In genomic region chr4:44942237-44942636, GRCm38 (mm10) we compare ENCODE assay signal across 1 mouse cellular context.
TF ChIP-seq lines count a peak whose summit lies in the region.

No protein-coding gene starts in this region.

TF ChIP-seq in MEL, 35 proteins besides CTCF, POLR2A, EP300 and RAD21 (continued from another document):
- TF ChIP-seq E2F4 (IDR thresholded peaks at IDR 0.05; ENCODE audit: borderline replicate concordance, low read depth, low read length) (no peak), JUND (IDR thresholded peaks at IDR 0.05; ENCODE audit: low read depth, low read length) (no peak)
